Mouse (Mus musculus): ENCODE measurements at regions not wholly inside any gene's neighbourhood (a gene's known extent, or its start where the extent isn't known, plus 50 kb on each side); places are given as distances from the start of the nearest gene placed in this dataset.

DNA sequence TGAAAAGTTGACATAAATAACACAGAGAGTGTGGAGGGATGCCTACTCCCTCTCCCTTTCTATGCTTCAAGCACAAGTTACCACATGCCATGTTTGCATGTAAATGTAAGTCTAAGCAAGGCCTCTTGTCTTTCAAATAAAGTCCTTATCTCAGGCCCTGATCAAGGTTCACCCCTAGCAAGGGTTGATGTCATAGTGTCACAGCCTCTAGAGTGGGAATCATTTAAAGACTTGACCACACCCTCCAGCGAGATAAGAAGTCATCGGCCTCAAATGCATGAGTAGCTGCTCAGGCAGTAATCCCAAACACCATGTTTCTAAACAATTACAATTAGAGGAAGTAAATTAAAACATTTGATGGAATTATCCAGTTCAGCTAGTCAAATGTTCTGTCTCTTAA lies 280.5 kb upstream of the Nr3c2 start:
- TF ChIP-seq POLR2A (IDR thresholded peaks at IDR 0.05; ENCODE audit: borderline replicate concordance, insufficient read depth, low read length) (no peak), CTCF (IDR thresholded peaks at IDR 0.05; ENCODE audit: borderline replicate concordance, insufficient read depth, low read depth, low read length) (no peak)
